Mouse (Mus musculus): ENCODE results near the gene Sec14l1. TPM values are rescaled to one million over a fixed set of nuclear protein-coding genes. Genes with fewer than 3 reads are reported as not detected.

The Sec14l1 gene
- total RNA-seq, 2 experiments from 2014 or later, result 151 to 152 TPM

GRCm38 (mm10) chr11:117179902-117180301 lies 64.9 kb downstream of the Sec14l1 start:
- no peak for DNase-seq (ENCODE audit: low spot score in 2 of 2)

- DNase-seq (ENCODE audit: low spot score in 2 of 2), result no peak
These were observed 67.8 kb downstream of the Sec14l1 start for GRCm38 (mm10) chr11:117182808-117183207.

GRCm38 (mm10) chr11:117183299-117183698 lies 68.3 kb downstream of the Sec14l1 start:
- DNase-seq (ENCODE audit: low spot score in 2 of 2), result no peak

GRCm38 (mm10) chr11:117183841-117184240 lies 68.9 kb downstream of the Sec14l1 start:
- no peak for DNase-seq (ENCODE audit: low spot score in 2 of 2)

- no peak for DNase-seq (ENCODE audit: low spot score in 2 of 2)
These were observed 70.3 kb downstream of the Sec14l1 start for GRCm38 (mm10) chr11:117185076-117185933.

- no peak for DNase-seq (ENCODE audit: low spot score in 2 of 2)
These were observed 76.6 kb downstream of the Sec14l1 start for GRCm38 (mm10) chr11:117191524-117191923.

- no peak for DNase-seq (ENCODE audit: low spot score in 2 of 2)
These were observed 79.5 kb downstream of the Sec14l1 start for GRCm38 (mm10) chr11:117194475-117194937.

- DNase-seq (ENCODE audit: low spot score in 2 of 2), result no peak
These were observed 80.6 kb downstream of the Sec14l1 start for GRCm38 (mm10) chr11:117195616-117196015.

- no peak for DNase-seq (ENCODE audit: low spot score in 2 of 2)
These were observed 81.7 kb downstream of the Sec14l1 start for GRCm38 (mm10) chr11:117196681-117197080.

GRCm38 (mm10) chr11:117198122-117198521 lies 83.2 kb downstream of the Sec14l1 start:
- DNase-seq (ENCODE audit: low spot score in 2 of 2), result no peak

- no peak for DNase-seq (ENCODE audit: low spot score in 2 of 2)
These were observed 84.6 kb downstream of the Sec14l1 start, which contains the start of gene Sept9 for GRCm38 (mm10) chr11:117199282-117200175. Gene Sept9, plus strand, starts transcription at chr11:117199661.

- no peak for DNase-seq (ENCODE audit: low spot score in 2 of 2)
These were observed 86.9 kb downstream of the Sec14l1 start for GRCm38 (mm10) chr11:117201846-117202245.

GRCm38 (mm10) chr11:117204606-117205005 lies 89.6 kb downstream of the Sec14l1 start:
- DNase-seq (ENCODE audit: low spot score in 2 of 2), result no peak

- DNase-seq (ENCODE audit: low spot score in 2 of 2), result no peak
These were observed 90.1 kb downstream of the Sec14l1 start for GRCm38 (mm10) chr11:117205042-117205441.

- DNase-seq (ENCODE audit: low spot score in 2 of 2), result no peak
These were observed 90.5 kb downstream of the Sec14l1 start for GRCm38 (mm10) chr11:117205447-117205846.

- no peak for DNase-seq (ENCODE audit: low spot score in 2 of 2)
These were observed 92.5 kb downstream of the Sec14l1 start for GRCm38 (mm10) chr11:117207436-117207835.

- DNase-seq (ENCODE audit: low spot score in 2 of 2), result no peak
These were observed 93.2 kb downstream of the Sec14l1 start for GRCm38 (mm10) chr11:117208151-117208673.
